Mouse (Mus musculus) lung, postnatal 0 days (tissue): ENCODE results near the gene Ctss.

Source experiments
- CTCF ChIP-seq: IDR thresholded peaks from 2 replicates; pipeline ENCODE4 v1.5.1; 2016; ENCODE audit warnings: antibody characterized with exemption, mild to moderate bottlenecking
- EP300 ChIP-seq: IDR thresholded peaks from 2 replicates; pipeline ENCODE4 v1.6.1; 2016; ENCODE audit warnings: antibody characterized with exemption, mild to moderate bottlenecking, control low read depth

DNA sequence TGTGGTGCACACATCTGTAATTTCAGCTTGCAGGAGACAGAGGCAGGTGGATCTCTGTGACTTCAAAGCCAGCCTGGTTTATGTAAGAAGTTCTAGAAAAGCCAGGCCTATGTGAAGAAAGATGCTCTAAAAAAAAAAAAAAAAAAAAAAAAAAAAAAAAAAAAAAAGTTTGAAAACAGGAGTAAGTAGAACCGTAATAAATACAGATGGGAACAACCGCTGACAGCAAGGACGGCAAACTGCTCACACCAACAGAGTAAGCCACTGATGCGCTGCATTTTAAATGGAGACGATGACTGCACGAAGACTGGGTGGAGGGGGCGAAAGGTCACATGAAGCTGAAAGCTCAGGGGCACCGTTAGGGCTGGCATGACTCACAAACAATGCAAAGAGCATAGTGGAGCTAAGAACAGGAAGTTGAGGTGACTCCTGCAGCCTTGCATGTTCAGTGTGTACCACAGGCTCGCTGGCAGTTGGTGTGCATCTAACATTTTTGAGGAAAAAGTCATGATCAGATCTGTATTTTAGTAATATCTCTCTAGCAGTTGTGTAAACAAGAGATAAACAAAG, 14.9 kb upstream of the Ctss start:
- no peak for TF ChIP-seq CTCF
- TF ChIP-seq EP300: no peak
